Mouse (Mus musculus): ENCODE results near the gene Dmrt2.

GRCm38 (mm10) chr19:25673224-25674055 lies 1.2 kb downstream of the Dmrt2 start:
- TF ChIP-seq CTCF (conservative IDR thresholded peaks at IDR 0.05; ENCODE audit: low read length) (no peak), NANOG (IDR thresholded peaks at IDR 0.05; ENCODE audit: borderline replicate concordance, low read length) (no peak), POU5F1 (IDR thresholded peaks at IDR 0.05; ENCODE audit: borderline replicate concordance, low read length) (no peak)
